Mouse (Mus musculus) forebrain, embryonic 14.5 days (tissue): Measurements from ENCODE around the gene Gm11985. TPM values are rescaled to one million over a fixed set of nuclear protein-coding genes. Genes with fewer than 3 reads are reported as not detected.
A peak's percentile ranks its signal among the peaks of the same experiment; 100 is the strongest.

ENCODE experiments used
- ATAC-seq: fragments of 200-750 bp; cut with Nextera tagmentation; 2 replicates; pipeline ENCODE4 v1.8.0; 2017; ENCODE audit warnings: mild to moderate bottlenecking, moderate library complexity
- DNase-seq: peaks from one replicate; pipeline ENCODE4 v3.0.0-alpha.2; 2015; ENCODE audit warnings: low spot score
- H3K27ac ChIP-seq: fragments of 300-500 bp; sonication (generic); 2 replicates; pipeline ENCODE4 v1.5.1; 2014; ENCODE audit warnings: low read depth, mild to moderate bottlenecking, control low read depth, low read length, moderate library complexity
- H3K27me3 ChIP-seq: fragments of 300-500 bp; sonication (generic); replicated peaks from 2 replicates; pipeline ENCODE4 v1.6.1; 2014; ENCODE audit warnings: low read length, control low read depth, mixed read lengths; ENCODE audit not compliant: control insufficient read depth, insufficient read depth
- H3K36me3 ChIP-seq: fragments of 300-500 bp; sonication (generic); 2 replicates; pipeline ENCODE4 v1.6.1; 2014; ENCODE audit warnings: low read length, control low read depth; ENCODE audit not compliant: control insufficient read depth, insufficient read depth
- H3K4me1 ChIP-seq: fragments of 300-500 bp; sonication (generic); 2 replicates; pipeline ENCODE4 v1.6.1; 2014; ENCODE audit warnings: antibody characterized with exemption, low read length, control low read depth; ENCODE audit not compliant: control insufficient read depth, insufficient read depth
- H3K4me2 ChIP-seq: fragments of 300-500 bp; sonication (generic); 2 replicates; pipeline ENCODE4 v1.6.1; 2014; ENCODE audit warnings: mild to moderate bottlenecking, control low read depth, low read length
- H3K4me3 ChIP-seq: fragments of 300-500 bp; sonication (generic); 2 replicates; pipeline ENCODE4 v1.5.1; 2014; ENCODE audit warnings: low read depth, low read length, control low read depth
- H3K9ac ChIP-seq: fragments of 300-500 bp; sonication (generic); 2 replicates; pipeline ENCODE4 v1.6.1; 2014; ENCODE audit warnings: mild to moderate bottlenecking, low read length, control low read depth, moderate library complexity
- H3K9me3 ChIP-seq: fragments of 300-500 bp; sonication (generic); replicated peaks from 2 replicates; pipeline ENCODE4 v1.6.1; 2016; ENCODE audit warnings: low read length, control low read depth, mixed read lengths; ENCODE audit not compliant: control insufficient read depth
- WGBS: fragments of 180-500 bp; shearing (Covaris S2); extraction: QIAGEN DNeasy Blood & Tissue Kit; methylation state at CpG from one replicate; pipeline ENCODE4 v1.1.7; 2014; 5-methylcytosine and 5-hydroxymethylcytosine counted together
- polyA plus RNA-seq: library from polyadenylated mRNA; unstranded; fragments of >200 nt; fragmentation: Nextera tagmentation; extraction: Ambion mirVana; gene quantifications from 2 replicates; pipeline ENCODE4 v1.2.1, GENCODE M21; 2014

Gene Gm11985
- polyA plus RNA-seq, 1 experiment from 2014 or later = not detected

DNA sequence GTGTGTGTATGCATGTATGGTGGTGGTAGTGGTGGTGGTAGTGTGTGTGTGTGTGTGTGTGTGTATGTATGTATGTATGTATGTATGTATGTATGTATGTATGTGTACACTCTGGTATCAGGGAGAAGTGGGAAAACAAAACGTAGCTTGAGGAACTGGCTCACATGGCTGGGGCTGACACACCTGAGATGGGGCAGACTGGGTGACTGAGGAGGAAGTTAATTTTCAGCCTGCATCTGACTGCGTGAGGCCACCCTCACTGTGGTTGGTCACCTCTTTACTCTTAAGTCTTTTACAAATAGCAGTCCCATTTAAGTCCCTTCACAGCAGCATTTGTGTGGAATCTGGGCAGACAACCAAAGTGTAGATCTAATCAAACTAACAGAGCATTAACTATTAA, 9.1 kb downstream of the Gm11985 start:
- ATAC-seq = no peak
- DNase-seq = no peak

DNA sequence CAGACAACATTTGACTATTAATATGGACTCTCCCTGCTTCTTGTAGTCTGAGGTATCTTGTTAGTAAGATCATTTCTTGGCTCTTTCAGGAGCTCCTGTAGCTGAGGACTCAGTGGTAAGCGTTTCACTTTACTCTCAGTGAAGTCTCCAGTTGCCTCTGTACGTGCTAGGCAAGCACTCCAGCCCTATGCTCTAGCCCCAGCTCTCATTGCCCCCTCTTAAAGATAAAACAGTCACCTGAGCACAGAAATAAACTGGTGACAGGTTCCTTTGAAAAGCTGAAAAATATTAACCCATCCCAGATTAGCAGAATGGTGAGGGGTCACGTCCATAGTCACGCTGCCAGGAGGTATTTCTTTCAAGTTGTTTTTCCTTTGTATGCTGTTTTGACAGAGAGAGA, 9.6 kb downstream of the Gm11985 start:
- DNase-seq (no peak), ATAC-seq (no peak)
- 82% methylated on average over 4 of the region's 4 CpGs for WGBS

More for the DNA sequence above, 9.1 kb downstream of the Gm11985 start:
- Histone ChIP-seq H3K4me1 (peaks cover 5% of the 10 kb centered on the region; the same call in 1 of the 2 replicates), H3K27ac (no peak overlapping the region), H3K9ac (no peak overlapping the region), H3K4me3 (no peak overlapping the region), H3K9me3 (no peaks in the 10 kb centered on the region), H3K27me3 (no peaks in the 10 kb centered on the region), H3K4me2 (no peak overlapping the region), H3K36me3 (no peaks in the 10 kb centered on the region)
- WGBS = 87% methylated on average over 2 of the region's 2 CpGs

DNA sequence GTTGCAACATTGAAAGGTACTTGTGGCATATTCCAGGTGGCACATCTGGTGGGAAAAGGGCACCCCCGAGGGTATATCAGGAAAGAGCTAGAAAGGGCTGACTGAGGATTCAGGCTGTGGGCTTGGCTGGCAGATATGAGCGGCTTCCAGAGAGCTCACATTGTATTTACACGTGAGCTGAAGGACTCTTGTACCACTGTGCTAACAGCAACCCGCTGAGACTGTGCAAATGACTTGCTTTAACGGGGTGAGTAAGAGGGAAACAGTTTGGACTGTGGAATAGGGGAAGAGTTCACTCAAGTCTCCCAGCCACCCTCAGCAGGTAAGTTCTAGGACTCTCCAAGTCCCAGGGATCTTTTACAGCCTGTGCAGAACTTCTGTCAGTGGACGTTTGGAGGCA, 14.7 kb downstream of the Gm11985 start:
- no peaks in the 10 kb centered on the region for H3K4me1 ChIP-seq
- H3K36me3 ChIP-seq = no peaks in the 10 kb centered on the region
- ATAC-seq (no peak), DNase-seq (no peak)
- WGBS = 83% methylated on average over 6 of the region's 6 CpGs
- H3K4me2 ChIP-seq = no peak overlapping the region
- no peaks in the 10 kb centered on the region for H3K27me3 ChIP-seq
- no peak overlapping the region for H3K4me3 ChIP-seq
- H3K27ac ChIP-seq = no peak overlapping the region
- no peak overlapping the region for H3K9ac ChIP-seq
- H3K9me3 ChIP-seq = no peaks in the 10 kb centered on the region

More for the DNA sequence above, 9.6 kb downstream of the Gm11985 start:
- H3K9ac ChIP-seq = no peak overlapping the region
- H3K4me1 ChIP-seq = peaks cover 5% of the 10 kb centered on the region; the same call in 1 of the 2 replicates
- no peak overlapping the region for H3K4me3 ChIP-seq
- no peaks in the 10 kb centered on the region for H3K9me3 ChIP-seq
- no peak overlapping the region for H3K4me2 ChIP-seq
- H3K27ac ChIP-seq = no peak overlapping the region
- H3K36me3 ChIP-seq = no peaks in the 10 kb centered on the region
- H3K27me3 ChIP-seq = no peaks in the 10 kb centered on the region

DNA sequence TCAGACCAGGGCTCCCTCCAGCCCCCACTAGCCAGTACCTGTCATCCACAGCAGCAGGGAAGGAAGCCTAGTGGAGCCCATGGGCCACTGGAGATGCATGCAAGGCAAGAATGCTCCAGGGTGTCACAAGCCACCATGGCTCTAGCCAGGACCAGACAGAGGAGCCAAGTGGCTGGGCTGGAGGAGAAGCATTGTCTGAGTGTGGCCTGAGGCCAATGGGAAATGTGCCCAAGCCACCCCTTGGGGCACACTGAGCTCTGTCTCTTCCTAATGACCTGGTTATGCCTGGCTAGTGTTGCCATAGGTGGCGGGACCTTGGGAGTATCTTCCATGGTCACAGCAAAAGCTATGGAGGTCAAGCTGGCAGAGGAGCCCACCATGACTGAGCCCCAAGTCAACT, 18.7 kb downstream of the Gm11985 start:
- no peak for DNase-seq
- Histone ChIP-seq H3K4me3 (no peak overlapping the region), H3K9me3 (no peaks in the 10 kb centered on the region), H3K27ac (no peak overlapping the region), H3K36me3 (no peaks in the 10 kb centered on the region), H3K27me3 (no peaks in the 10 kb centered on the region), H3K9ac (no peak overlapping the region), H3K4me2 (no peak overlapping the region), H3K4me1 (no peaks in the 10 kb centered on the region)
- no peak for ATAC-seq
- 100% methylated on average over 1 of the region's 1 CpGs for WGBS

DNA sequence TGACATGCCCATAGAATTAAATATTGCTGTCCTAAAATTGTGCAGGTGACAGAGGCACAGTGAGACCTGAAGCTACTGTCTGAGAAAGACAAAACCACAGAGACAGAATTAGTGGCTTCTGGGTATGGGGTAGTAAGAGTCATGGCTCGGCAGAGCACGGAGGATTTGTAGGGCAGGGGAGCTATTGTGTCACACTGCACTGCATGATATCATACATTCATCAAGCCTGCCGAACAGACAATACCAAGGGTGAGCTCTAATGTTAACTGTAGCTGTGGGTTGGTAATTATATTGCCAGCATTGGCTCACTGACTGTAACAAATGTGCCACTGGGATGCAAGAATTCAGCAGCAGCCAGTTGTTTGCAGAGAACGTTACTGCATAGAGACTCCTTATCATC, 24.0 kb downstream of the Gm11985 start:
- Histone ChIP-seq H3K27me3 (no peaks in the 10 kb centered on the region), H3K9me3 (no peaks in the 10 kb centered on the region), H3K9ac (no peak overlapping the region), H3K4me3 (no peak overlapping the region), H3K4me2 (no peak overlapping the region), H3K36me3 (no peaks in the 10 kb centered on the region), H3K4me1 (no peaks in the 10 kb centered on the region), H3K27ac (no peak overlapping the region)
- peak; percentile 12 for DNase-seq
- ATAC-seq = no peak
- 28% methylated on average over 4 of the region's 4 CpGs for WGBS

DNA sequence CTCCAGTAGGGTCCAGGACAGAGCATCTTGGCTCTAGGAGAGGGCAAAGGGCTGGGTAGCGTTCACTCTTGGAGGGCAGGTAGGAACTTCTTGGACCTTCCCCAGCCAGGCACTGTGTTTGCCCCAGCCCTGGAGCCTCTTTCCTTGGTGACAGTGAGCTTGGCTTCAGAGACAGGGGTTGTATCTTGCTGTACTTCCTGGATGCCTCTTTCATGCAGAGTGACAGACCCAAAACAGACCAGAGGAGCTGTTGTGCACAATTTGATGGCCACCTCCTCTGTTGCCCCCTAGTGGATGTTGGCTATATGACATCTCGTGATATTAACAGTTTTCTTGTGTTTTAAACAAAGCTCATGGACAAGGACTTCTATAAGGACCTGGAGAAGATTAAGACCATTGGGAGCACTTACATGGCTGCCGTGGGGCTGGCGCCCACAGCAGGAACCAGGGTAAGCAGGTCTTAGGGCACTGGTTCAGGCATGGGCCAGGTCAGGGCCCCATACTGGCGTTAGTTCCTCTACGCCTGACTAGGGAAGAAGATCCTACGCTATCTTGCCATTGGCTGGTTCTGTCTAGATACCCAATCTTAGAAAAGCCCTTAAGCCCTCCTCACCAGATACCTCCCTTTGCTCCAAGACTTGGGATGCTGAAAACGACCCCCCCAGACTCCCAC, 26.7 kb downstream of the Gm11985 start:
- Histone ChIP-seq H3K4me3 (no peak overlapping the region), H3K9ac (no peak overlapping the region), H3K27me3 (no peaks in the 10 kb centered on the region), H3K9me3 (no peaks in the 10 kb centered on the region), H3K36me3 (no peaks in the 10 kb centered on the region), H3K4me2 (no peak overlapping the region), H3K27ac (no peak overlapping the region), H3K4me1 (no peaks in the 10 kb centered on the region)
- WGBS = 76% methylated on average over 8 of the region's 8 CpGs
- peak; percentile 67 for DNase-seq
- ATAC-seq = peak; percentile 44; the same call in 1 of the 2 replicates

DNA sequence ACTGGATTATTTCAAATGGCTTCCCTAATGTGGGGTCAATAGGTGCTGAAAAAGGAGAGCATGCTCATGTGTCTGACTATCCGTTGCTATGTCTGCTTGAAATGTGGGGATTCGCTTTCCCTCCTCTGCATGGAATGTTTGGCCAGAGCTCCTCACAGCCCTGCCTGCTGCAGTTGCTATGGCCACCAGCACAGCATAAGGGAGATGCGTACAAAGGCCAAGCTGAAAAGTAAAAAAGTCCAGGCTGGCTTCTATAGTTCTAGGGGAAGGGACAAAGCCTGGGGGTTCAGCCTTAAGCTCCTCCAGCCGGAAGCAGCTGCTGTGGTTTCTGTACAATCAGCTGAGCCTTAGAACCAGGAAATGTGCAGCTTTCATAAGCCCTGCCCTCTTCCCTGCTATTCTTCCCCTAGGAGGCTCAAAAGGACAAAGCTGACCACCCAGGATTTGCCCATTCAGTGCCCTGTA, 27.7 kb downstream of the Gm11985 start:
- Histone ChIP-seq H3K9me3 (no peaks in the 10 kb centered on the region), H3K27ac (no peak overlapping the region), H3K27me3 (no peaks in the 10 kb centered on the region), H3K36me3 (no peaks in the 10 kb centered on the region), H3K9ac (no peak overlapping the region), H3K4me3 (no peak overlapping the region), H3K4me2 (no peak overlapping the region), H3K4me1 (no peaks in the 10 kb centered on the region)
- 44% methylated on average over 4 of the region's 4 CpGs for WGBS
- DNase-seq (peak; percentile 38), ATAC-seq (peak; percentile 56; the same call in 1 of the 2 replicates)

DNA sequence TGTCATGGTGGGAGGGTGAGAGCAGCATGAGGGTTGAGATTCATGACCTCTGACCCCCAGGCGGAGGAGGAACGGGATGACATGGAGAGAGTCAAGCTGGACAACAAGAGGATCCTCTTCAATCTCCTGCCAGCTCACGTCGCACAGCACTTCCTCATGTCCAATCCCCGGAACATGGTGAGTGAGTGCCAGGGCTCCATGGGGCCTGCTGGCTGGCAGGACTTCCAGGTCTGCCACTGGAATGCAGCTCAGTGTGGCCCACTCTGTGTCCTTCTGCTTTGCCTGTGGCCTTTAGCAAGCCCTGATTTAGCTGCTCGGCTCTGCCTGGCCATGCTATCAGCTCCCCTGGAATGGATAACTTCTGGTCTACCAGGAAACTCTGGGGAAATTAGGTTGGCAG, 28.2 kb downstream of the Gm11985 start:
- DNase-seq (no peak), ATAC-seq (no peak)
- Histone ChIP-seq H3K4me3 (no peak overlapping the region), H3K9me3 (no peaks in the 10 kb centered on the region), H3K4me2 (no peak overlapping the region), H3K9ac (no peak overlapping the region), H3K36me3 (no peaks in the 10 kb centered on the region), H3K27me3 (no peaks in the 10 kb centered on the region), H3K27ac (no peak overlapping the region), H3K4me1 (no peaks in the 10 kb centered on the region)
- WGBS = 78% methylated on average over 6 of the region's 6 CpGs

DNA sequence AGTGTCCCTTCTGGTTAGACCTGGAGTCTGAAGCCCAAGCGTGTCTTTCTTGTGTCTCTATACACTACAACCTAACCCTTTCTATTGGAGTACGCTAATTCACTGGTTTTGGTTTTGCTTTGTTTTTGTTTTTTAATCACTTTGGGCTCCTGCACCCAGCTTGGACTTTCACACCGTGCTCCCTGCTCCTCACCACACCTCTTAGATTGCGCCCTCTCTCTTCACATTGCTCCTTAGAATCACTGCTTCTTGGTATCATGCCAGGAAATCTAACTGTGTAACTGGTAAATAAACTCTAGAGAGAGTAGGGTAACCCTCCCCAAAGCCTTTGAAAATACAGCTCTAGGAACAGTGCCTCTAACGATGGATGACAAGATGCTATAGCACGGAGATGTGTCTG, 30.2 kb downstream of the Gm11985 start:
- no peak overlapping the region for H3K4me2 ChIP-seq
- ATAC-seq = no peak
- WGBS = 79% methylated on average over 6 of the region's 6 CpGs
- no peak overlapping the region for H3K27ac ChIP-seq
- H3K36me3 ChIP-seq = no peaks in the 10 kb centered on the region
- no peaks in the 10 kb centered on the region for H3K27me3 ChIP-seq
- H3K9ac ChIP-seq = no peak overlapping the region
- no peak overlapping the region for H3K4me3 ChIP-seq
- no peaks in the 10 kb centered on the region for H3K9me3 ChIP-seq
- DNase-seq = no peak
- no peaks in the 10 kb centered on the region for H3K4me1 ChIP-seq
